Mouse (Mus musculus) CD4-positive naive resting alpha-beta T cell, adult 76 days (primary cell): Measurements from ENCODE around the gene Atp5f1. TPM values are rescaled to one million over a fixed set of nuclear protein-coding genes. Genes with fewer than 3 reads are reported as not detected.

ENCODE experiments used
- total RNA-seq: library from RNA; stranded (reverse); gene quantifications from one replicate; pipeline ENCODE4 v1.2.4, GENCODE M21; 2023

Atp5f1 gene
- 136 TPM for total RNA-seq

GRCm38 (mm10) chr3:105959999-105960398, at the start of gene Atp5f1:
Atp5f1 (minus strand) TSS chr3:105960099.

DNA sequence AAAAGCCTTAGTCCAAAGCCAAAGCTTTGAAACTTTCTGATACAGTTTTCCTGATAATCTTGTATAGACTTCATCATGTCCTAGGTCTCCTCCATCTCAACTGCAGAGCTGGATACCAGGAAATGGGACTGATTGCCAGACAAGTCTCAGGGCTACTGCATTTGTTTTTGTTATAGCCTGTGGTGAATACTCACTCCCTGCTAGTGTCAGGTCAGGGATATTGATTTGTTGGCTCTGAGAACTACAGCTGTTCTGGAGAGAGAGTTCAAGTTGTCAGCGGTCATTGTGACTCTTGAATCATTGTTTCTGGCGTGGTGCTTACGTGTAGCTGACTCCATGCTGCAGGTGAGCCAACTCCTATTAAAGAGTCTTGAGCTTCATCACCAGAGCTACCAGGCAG, 13.5 kb upstream of the Atp5f1 start, which contains the start of gene Ovgp1:
Gene Ovgp1 (plus strand): TSS at position 301 of the 400 bp plus-strand sequence.

DNA sequence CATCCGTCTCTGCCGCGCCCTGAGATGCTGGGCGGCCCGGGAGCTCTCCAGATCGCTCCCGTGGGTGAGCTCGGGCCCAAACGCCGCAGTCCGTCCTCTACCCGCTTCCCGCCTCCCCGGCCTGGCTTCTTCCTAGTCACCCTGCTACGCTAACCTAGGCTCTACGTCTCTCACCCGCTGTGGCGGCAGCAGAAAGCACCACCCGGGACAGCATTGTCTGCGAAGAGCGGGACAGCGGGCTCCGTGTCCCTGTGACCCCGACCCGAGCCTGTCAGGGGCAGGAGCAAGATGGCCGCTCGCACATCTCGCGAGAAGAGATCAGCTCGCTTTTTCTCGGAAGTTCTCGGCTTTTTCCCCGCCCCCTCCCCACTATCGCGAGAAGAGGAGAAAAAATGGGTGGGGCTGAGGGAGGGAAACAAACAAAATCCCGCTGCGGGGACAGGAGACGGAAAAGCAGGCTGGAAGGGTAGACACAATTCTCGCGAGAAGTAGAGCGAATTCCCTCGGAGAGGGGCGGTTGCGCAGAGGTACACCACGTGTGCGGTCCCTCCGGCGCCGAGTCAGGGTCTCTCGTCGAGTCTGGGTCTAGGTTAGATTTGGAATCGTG, 822 bp downstream of the Atp5f1 start, which contains the start of gene Wdr77:
Gene Wdr77 (plus strand): TSS at position 396 of the 607 bp plus-strand sequence.

GRCm38 (mm10) chr3:105932240-105933071, 27.4 kb downstream of the Atp5f1 start, which contains the start of gene I830077J02Rik:
I830077J02Rik (minus strand) TSS chr3:105932664.

Other genes starting within 250 kb of the Atp5f1 start
- gene Rap1a, start 158.8 kb downstream of the Atp5f1 start, total RNA-seq, result 105 TPM
- gene Adora3, start 89.2 kb downstream of the Atp5f1 start, total RNA-seq, result not detected
- not detected for gene Tmigd3, start 89.2 kb downstream of the Atp5f1 start, total RNA-seq
- 3.5 TPM for gene I830077J02Rik, start 27.4 kb downstream of the Atp5f1 start, total RNA-seq
- gene Wdr77, start 730 bp downstream of the Atp5f1 start, total RNA-seq, result 46.4 TPM
- gene Ovgp1, start 13.6 kb upstream of the Atp5f1 start, total RNA-seq, result 10.5 TPM
- 1.8 TPM for gene Pifo, start 54.5 kb upstream of the Atp5f1 start, total RNA-seq
- 2.4 TPM for gene Chil5, start 72.7 kb upstream of the Atp5f1 start, total RNA-seq
- not detected for gene Chia1, start 153.1 kb upstream of the Atp5f1 start, total RNA-seq
- gene Chil3, start 207.5 kb upstream of the Atp5f1 start, total RNA-seq, result 2.8 TPM